Mouse (Mus musculus) neutrophil, adult 5-6 weeks (primary cell): Measurements from ENCODE around the gene Arl15. TPM values are rescaled to one million over a fixed set of nuclear protein-coding genes. Genes with fewer than 3 reads are reported as not detected.

ENCODE experiments used
- ATAC-seq: fragments of 151-379, 151-347 bp; 2 replicates; pipeline ENCODE4 v1.8.0; 2017; ENCODE audit warnings: mild to moderate bottlenecking, moderate TSS enrichment; ENCODE audit not compliant: insufficient number of reproducible peaks, poor library complexity, low FRiP score, severe bottlenecking; ENCODE audit errors: extremely low read depth
- total RNA-seq: library from RNA; stranded (forward); fragments of 200-1000 nt; gene quantifications from 2 replicates; pipeline ENCODE4 v1.2.3, GENCODE M21; 2017

Gene Arl15
- total RNA-seq, 1 experiment from 2014 or later: 7.1 TPM

GRCm38 (mm10) chr13:113797378-113797777 is 3.1 kb downstream of the Arl15 start:
- no peak for ATAC-seq

DNA sequence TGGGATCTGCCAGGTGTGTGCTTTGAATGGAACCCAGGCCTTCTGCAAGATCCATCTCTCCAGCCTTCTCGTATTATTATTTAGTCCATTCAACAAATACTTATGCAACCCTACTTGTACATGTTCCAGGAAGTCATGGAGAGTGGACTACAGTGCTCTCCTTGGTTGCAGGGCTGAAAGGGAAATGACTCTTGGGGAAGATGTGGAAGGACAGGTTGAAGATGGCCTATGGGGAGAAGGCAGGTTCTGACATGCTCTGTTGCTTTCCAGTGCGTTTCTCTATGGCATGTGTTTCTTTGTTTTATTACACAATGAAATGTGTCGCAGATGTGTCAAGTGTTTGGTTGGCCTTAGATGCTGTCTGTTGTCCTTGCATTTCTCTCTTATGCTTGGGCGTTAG is 5.1 kb downstream of the Arl15 start:
- ATAC-seq: no peak

- peak; percentile 48; the same call in 1 of the 2 replicates for ATAC-seq
These were observed 5.9 kb downstream of the Arl15 start for GRCm38 (mm10) chr13:113800246-113800645.

- ATAC-seq: no peak
These were observed 8.3 kb downstream of the Arl15 start for GRCm38 (mm10) chr13:113802571-113802970.

DNA sequence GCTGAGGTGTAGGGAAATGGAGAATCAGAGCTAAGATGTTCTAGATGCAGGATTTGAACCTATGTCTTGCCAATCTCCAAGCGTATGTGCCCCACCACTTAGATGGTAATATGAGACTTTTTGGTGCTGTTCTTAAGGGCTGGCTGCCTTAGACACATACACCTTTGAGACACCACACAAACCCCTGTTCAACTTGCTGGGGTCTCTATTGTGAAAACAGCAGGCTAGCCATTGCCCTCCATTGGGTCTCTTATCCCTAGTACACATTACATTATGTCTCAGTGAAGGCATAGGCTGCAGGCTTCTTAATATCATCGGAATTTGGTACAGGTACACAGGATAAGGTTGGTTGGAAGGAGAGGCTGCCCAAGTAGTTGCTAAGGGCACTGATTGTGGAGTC is 16.8 kb downstream of the Arl15 start:
- ATAC-seq: no peak

GRCm38 (mm10) chr13:113811910-113812592 is 17.7 kb downstream of the Arl15 start:
- no peak for ATAC-seq

DNA sequence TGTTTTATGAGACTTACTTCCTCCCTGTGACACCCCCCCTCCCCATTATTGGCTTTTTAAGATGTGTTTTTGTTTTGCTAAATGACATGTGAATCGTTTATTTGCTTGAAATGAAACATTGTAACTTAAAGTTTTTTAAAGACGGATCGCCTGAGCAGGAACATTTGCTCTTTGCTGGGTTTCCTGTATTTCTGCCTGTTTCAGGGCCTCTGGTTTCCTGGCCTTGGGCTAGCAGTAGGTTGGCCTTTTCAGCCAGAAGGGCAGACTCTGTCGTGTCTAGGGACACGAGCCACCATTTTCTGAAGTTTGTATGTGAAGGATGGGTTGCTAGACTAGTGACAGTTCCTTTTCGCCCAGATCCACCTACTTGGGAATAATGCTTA is 18.3 kb downstream of the Arl15 start:
- no peak for ATAC-seq

- ATAC-seq: no peak
These were observed 19.8 kb downstream of the Arl15 start for GRCm38 (mm10) chr13:113814121-113814520.

DNA sequence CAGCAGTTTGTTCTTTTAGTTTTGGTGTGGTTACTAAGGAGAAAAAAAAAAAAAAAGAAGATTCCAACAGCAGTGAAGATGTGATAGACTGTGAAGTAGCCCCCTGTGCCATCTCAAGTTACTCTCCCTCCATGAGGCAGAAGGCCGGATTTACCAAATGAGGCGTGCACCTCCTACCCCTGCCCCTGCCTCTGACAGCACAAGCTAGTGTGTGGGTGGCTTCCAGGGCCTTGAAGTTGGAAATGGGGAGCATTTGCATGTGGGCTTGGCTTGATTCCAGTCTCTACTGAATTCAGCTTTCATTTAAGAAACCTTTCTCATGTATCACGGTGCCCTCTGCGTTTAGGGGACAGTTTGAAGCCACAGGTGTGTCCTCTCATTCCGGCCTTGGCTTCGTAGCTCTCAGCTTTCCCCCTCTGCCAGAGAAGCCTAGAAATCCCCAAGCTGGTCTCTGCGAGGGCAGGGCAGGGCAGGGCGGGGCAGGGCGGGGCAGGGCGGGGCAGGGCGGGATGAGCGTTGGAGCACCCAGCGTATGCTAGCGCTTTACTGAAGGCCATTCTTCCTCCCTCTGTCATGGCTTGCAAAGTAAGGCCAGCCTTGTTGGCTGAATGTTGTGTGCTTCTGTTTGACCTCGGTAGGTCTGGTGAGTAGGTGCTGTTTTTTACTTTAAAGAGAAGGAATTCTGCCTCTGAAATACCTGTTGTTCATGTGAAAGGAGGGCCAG is 21.6 kb downstream of the Arl15 start:
- ATAC-seq: no peak

DNA sequence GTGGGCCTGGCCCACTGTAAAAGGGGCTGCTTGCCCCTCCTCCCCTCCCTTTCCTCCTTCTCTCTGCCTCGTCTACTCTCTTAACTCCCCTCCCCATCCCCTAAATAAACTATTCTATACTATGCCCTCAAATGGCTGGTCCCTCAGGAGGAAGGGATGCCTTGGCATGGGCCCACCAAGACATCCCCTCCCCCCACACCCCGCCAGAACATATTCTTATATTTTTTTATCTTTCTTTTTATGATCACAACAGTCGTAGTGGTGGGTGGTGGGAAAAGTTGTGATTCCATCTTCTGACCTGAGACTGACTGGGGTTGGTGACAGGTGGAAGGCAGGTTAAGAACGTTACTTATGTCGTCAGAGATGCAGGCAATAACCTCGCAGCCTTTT is 22.1 kb downstream of the Arl15 start:
- no peak for ATAC-seq

DNA sequence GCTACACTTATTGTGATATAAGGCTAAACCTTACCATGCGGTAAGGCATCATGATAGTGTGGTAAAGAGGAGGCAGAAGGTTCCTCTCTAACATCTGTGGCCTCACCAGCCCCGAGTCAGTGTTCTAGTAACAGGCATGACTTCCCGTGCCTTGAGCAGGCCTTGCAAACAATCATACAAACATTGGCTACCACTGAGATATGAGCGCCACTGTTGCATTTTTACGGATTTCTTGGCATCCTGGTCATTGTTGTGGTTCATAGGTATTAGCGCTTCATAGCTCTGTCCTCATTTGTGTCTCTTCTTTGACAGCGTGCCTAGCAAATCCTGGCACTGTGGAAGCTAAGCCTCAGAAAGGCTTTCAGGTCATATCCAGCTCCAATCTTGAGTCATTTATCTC is 24.7 kb downstream of the Arl15 start:
- ATAC-seq: no peak

- no peak for ATAC-seq
These were observed 25.9 kb downstream of the Arl15 start for GRCm38 (mm10) chr13:113820176-113820575.

- no peak for ATAC-seq
These were observed 27.6 kb downstream of the Arl15 start for GRCm38 (mm10) chr13:113821891-113822290.

- no peak for ATAC-seq
These were observed 29.7 kb downstream of the Arl15 start for GRCm38 (mm10) chr13:113824027-113824426.

DNA sequence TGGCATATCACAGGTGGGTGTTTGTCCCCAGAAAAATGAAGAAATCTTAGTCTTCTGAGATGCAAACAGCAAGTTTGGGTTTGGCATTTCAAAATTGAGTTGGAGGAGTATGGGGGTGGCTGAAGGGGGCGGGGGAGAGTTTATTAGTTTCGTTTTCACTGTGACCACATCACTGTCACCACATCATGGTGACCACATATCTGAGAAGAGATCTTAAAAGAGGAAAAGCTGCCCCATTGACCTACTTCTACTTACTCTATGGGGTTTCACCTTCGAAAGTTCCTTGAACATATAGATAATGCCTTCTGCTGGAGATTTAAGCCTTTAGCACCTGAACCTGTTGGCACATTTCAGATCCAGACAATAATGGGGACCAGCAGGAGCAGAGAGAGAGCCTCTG is 34.3 kb downstream of the Arl15 start:
- ATAC-seq: no peak

DNA sequence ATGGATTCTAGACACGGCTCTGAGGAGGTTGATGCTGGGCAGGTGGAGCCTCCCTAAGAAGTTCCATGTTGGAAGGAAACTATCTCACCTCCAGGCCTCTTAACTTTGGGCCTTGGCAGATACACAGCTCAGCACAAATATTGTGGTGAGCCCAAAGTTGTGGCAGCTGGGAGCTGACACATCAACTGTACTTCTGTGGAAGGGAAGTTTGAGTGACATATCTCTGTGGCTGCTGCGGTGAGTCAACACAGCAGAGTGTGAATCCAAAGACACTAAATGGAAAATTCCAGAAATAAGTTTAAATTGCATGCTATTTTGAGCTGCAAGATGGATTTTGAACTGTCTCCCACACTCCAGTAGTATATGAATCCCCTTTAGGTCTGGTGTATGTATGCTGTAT is 34.8 kb downstream of the Arl15 start:
- no peak for ATAC-seq

DNA sequence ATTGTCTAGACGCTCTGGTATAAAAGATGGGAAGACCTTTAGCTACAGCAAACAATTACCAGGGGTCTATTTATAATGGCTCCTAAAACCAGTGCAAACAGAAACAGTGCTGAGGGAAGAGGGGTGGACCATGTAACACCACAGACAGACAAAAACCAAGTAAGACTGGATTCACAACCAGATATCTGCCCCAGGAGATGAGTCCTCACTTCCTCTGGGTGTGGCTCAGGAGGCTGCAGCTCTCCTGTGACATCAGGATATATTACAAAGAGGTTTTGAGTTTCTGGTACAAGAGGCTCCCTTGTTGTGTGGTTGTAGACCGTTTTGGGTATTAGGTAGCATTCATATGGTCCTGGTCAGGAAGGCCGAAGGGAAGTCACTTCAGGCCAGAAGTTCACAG is 36.5 kb downstream of the Arl15 start:
- ATAC-seq: no peak

- ATAC-seq: no peak
These were observed 38.6 kb downstream of the Arl15 start for GRCm38 (mm10) chr13:113832947-113833346.

DNA sequence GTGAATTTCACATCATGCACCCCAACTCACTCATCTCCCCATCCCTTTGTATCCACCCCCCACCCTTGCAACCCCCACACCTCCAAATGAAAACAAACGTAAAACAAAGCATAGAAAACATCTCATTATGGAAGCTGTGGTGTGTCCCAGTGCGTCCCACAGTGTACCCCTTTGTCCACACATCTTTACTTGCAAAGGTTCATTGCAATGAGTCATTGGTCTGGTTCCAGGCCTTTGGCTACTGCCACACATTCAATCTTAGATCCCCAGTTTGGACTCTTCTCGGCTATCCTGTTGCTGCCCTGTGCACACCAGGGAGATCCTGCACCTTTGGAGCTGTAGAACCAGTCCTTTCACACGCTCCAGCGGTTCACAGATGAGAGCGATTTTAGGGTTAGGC is 41.6 kb downstream of the Arl15 start:
- ATAC-seq: no peak

- no peak for ATAC-seq
These were observed 44.6 kb downstream of the Arl15 start for GRCm38 (mm10) chr13:113838601-113839576.
